Mouse (Mus musculus) neural tube, embryonic 11.5 days (tissue): ENCODE measurements at regions not wholly inside any gene's neighbourhood (a gene's known extent, or its start where the extent isn't known, plus 50 kb on each side); places are given as distances from the start of the nearest gene placed in this dataset.

Source experiments
- ATAC-seq: fragments of 200-750 bp; cut with Nextera tagmentation; 2 replicates; pipeline ENCODE4 v1.8.0; 2017; ENCODE audit warnings: moderate number of reproducible peaks, mild to moderate bottlenecking, moderate TSS enrichment, moderate library complexity; ENCODE audit not compliant: insufficient read depth, low FRiP score, low TSS enrichment
- DNase-seq: peaks from one replicate; pipeline ENCODE4 v3.0.0-alpha.2; 2015; ENCODE audit warnings: low spot score
- H3K27ac ChIP-seq: fragments of 300-500 bp; sonication (generic); 2 replicates; pipeline ENCODE4 v1.5.1; 2014; ENCODE audit warnings: low read depth, mild to moderate bottlenecking, low read length
- H3K27me3 ChIP-seq: fragments of 300-500 bp; sonication (generic); 2 replicates; pipeline ENCODE4 v1.6.1; 2014; ENCODE audit warnings: mild to moderate bottlenecking, low read length, mixed read lengths; ENCODE audit not compliant: control insufficient read depth, insufficient read depth
- H3K36me3 ChIP-seq: fragments of 300-500 bp; sonication (generic); 2 replicates; pipeline ENCODE4 v1.6.1; 2014; ENCODE audit warnings: mild to moderate bottlenecking, low read length, moderate library complexity, mixed read lengths; ENCODE audit not compliant: control insufficient read depth, insufficient read depth
- H3K4me1 ChIP-seq: fragments of 300-500 bp; sonication (generic); 2 replicates; pipeline ENCODE4 v1.6.1; 2014; ENCODE audit warnings: low read length, mixed read lengths; ENCODE audit not compliant: control insufficient read depth, insufficient read depth
- H3K4me2 ChIP-seq: fragments of 300-500 bp; sonication (generic); 2 replicates; pipeline ENCODE4 v1.6.1; 2014; ENCODE audit warnings: low read depth, mild to moderate bottlenecking, moderate library complexity
- H3K4me3 ChIP-seq: fragments of 300-500 bp; sonication (generic); 2 replicates; pipeline ENCODE4 v1.5.1; 2014; ENCODE audit warnings: low read depth, low read length
- H3K9ac ChIP-seq: fragments of 300-500 bp; sonication (generic); 2 replicates; pipeline ENCODE4 v1.6.1; 2014; ENCODE audit warnings: mild to moderate bottlenecking, low read length
- H3K9me3 ChIP-seq: fragments of 300-500 bp; sonication (generic); 2 replicates; pipeline ENCODE4 v1.6.1; 2016; ENCODE audit warnings: low read length; ENCODE audit not compliant: control insufficient read depth
- WGBS: fragments of 180-500 bp; shearing (Covaris S2); extraction: QIAGEN DNeasy Blood & Tissue Kit; methylation state at CpG from one replicate; pipeline ENCODE4 v1.1.7; 2014; 5-methylcytosine and 5-hydroxymethylcytosine counted together

DNA sequence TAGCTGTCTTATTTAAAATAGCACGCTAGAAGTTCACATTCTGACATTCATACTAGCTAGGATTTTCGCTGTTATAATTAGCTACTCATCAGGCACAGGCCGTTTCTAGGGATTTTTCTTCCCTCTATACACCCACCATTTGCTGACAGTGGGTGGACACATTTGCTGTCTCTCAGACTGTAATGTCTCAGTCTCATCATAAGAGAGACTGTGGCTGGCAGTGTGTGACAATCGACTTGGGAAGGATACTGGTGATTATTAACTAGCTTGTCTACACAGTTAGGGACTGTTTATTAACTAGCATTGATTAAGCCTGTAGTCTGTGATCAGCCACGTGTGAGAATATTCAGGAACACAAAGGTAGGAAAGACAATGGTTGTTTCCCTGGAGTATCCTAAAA is 208.0 kb upstream of the Btbd3 start:
- no peak overlapping the region for H3K4me2 ChIP-seq
- H3K36me3 ChIP-seq, result no peaks in the 10 kb centered on the region
- H3K27ac ChIP-seq, result no peak overlapping the region
- H3K27me3 ChIP-seq, result no peaks in the 10 kb centered on the region
- H3K9ac ChIP-seq, result no peak overlapping the region
- no peak for ATAC-seq
- 65% methylated on average over 5 of the region's 5 CpGs for WGBS
- no peaks in the 10 kb centered on the region for H3K4me1 ChIP-seq
- H3K4me3 ChIP-seq, result no peak overlapping the region
- DNase-seq, result no peak
- no peaks in the 10 kb centered on the region for H3K9me3 ChIP-seq

DNA sequence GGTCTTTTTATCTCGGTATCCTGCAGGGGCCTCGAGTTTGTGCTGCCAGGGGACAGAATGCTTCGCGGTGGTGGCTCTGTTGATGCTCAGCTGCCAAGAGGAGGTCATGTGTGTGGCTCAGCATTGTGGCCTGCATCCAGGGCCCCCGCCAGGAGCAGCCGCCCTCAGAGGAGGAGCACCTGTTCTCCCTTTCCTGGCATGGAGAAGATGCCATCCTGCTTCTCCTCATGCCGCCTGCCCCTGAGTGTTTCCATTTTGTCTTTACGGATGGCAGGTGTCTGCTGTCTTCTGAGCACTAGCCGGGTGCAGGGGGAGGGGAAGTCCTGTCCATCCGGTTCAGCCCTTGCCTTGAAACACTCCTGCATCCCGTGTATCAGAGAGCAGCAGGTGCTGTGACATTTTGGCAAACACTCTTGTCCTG is 208.6 kb upstream of the Btbd3 start:
- Histone ChIP-seq H3K27me3 (no peaks in the 10 kb centered on the region), H3K36me3 (no peaks in the 10 kb centered on the region), H3K9me3 (no peaks in the 10 kb centered on the region), H3K4me1 (no peaks in the 10 kb centered on the region), H3K4me3 (no peak overlapping the region), H3K27ac (no peak overlapping the region), H3K4me2 (no peak overlapping the region), H3K9ac (no peak overlapping the region)
- WGBS, result 63% methylated on average over 11 of the region's 11 CpGs
- DNase-seq (no peak), ATAC-seq (no peak)

DNA sequence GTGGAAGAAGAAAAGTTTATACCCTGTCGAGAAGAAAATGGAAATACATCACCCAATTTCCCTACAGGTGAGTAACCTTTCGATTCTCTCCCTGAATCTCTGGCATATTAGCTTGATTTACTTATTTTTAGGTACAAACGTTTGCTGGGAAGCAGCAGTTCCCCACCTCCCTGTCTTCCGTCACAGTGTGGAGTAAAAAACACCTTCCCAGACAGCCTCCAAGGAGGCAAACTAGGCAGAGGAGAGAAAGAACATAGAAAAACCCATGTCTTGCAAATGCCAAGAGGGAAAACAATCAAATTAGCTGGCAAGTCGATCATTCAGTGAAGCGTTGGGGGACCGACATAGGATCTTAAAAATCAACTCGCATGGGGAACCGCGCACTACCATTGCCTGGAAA is 209.0 kb upstream of the Btbd3 start:
- WGBS, result 75% methylated on average over 10 of the region's 10 CpGs

DNA sequence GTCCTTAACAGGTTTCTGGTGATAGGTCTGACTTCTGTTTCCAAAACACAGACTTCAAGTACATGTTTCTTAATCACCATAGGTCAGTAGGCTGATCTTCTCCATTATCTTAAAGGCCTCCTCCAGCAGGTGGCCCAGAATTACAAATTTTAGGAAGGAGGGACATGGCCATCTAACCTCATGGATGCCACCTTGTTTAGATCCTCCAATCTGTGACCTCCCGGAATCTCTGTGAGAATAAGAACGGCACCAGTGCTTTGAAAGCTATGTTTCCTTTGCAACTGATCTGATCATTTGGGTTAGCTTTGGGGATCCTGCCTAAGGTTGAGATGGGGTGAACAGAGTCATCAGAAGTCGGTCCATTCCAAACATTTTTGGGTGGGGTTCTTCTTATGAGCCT is 209.4 kb upstream of the Btbd3 start:
- Histone ChIP-seq H3K4me2 (no peak overlapping the region), H3K4me3 (no peak overlapping the region), H3K27ac (no peak overlapping the region), H3K4me1 (no peaks in the 10 kb centered on the region), H3K9me3 (no peaks in the 10 kb centered on the region), H3K36me3 (no peaks in the 10 kb centered on the region), H3K9ac (no peak overlapping the region), H3K27me3 (no peaks in the 10 kb centered on the region)
- 94% methylated on average over 3 of the region's 3 CpGs for WGBS
- no peak for ATAC-seq
- DNase-seq, result no peak

More for the DNA sequence above, 209.0 kb upstream of the Btbd3 start:
- Histone ChIP-seq H3K9ac (no peak overlapping the region), H3K27me3 (no peaks in the 10 kb centered on the region), H3K27ac (no peak overlapping the region), H3K4me1 (no peaks in the 10 kb centered on the region), H3K36me3 (no peaks in the 10 kb centered on the region), H3K9me3 (no peaks in the 10 kb centered on the region), H3K4me2 (no peak overlapping the region), H3K4me3 (no peak overlapping the region)
- no peak for ATAC-seq
- DNase-seq, result no peak

DNA sequence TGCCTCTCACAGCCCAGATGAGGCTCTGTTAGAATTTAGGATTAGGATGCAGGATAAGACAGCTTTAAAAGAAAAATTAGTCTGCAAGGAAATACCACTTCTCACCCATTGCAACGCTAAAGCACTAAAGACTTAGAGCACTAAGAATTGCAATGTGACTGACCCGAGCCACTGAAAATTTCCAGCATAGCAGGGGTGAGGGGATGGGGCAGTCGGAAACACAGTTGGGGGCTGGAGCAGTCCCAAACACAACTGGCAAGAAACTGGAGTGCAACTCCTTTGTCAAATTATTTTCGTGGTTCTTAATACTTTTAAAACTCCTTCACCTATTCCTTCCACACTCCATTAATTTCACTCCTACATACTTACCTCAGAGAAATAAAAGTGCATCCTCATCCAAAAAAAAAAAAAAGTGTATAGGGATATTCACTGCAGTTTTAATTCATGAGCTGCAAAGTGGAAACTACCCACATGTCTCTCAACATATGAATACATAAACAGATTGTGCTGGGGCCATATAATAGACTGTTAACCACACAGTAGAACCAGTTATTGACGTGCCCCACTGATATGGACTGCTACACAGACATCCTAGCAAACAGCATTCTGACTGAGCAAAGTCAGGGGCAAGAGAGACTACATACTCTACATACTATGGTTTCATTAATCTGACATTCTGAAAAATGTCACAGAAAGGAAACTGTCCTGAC is 210.3 kb upstream of the Btbd3 start:
- H3K9me3 ChIP-seq, result no peaks in the 10 kb centered on the region
- no peak overlapping the region for H3K4me3 ChIP-seq
- DNase-seq (no peak), ATAC-seq (no peak)
- H3K36me3 ChIP-seq, result no peaks in the 10 kb centered on the region
- WGBS, result 55% methylated on average over 5 of the region's 5 CpGs
- H3K9ac ChIP-seq, result no peak overlapping the region
- no peaks in the 10 kb centered on the region for H3K4me1 ChIP-seq
- H3K27me3 ChIP-seq, result no peaks in the 10 kb centered on the region
- no peak overlapping the region for H3K27ac ChIP-seq
- H3K4me2 ChIP-seq, result no peak overlapping the region

DNA sequence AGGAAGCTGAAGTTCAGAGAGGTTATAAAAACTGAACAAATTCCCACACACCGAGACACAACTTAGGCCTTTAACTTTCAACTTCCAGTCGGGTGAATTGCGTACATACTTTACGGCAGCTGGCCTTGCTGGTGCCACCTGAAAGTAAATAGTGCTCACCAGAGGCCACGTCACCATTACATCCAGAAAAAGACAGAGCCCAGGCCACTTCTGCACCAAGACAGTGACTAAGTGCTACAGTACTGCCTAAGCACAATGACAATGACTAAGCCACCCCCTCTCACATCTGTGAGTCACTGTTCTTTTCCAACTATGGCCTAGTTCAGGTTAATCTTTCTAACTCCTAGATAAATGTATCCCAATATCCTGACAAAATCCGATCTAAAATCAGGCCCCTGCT is 215.7 kb upstream of the Btbd3 start:
- ATAC-seq (no peak), DNase-seq (no peak)
- Histone ChIP-seq H3K4me1 (no peaks in the 10 kb centered on the region), H3K9ac (no peak overlapping the region), H3K27me3 (no peaks in the 10 kb centered on the region), H3K36me3 (no peaks in the 10 kb centered on the region), H3K27ac (no peak overlapping the region), H3K4me3 (no peak overlapping the region), H3K9me3 (no peaks in the 10 kb centered on the region), H3K4me2 (no peak overlapping the region)
- 83% methylated on average over 6 of the region's 6 CpGs for WGBS

DNA sequence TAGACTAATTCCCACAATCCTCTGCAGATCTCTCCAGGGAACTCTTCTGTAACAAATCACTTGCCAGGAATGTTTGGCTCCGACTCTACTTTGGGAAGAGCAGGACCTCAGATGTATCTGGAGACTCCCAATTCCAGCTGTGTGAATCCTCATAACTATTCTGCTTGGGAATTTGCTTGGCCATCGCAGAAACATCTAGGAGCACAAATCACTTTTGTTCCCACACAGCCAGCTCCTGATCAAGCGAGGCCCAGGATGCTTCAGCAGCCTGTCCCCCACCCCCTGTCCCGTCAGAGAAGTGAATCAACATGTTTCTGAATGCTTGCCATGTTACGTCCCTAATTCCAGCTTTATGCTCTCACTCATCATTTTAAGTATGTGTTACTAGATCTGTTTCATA is 216.1 kb upstream of the Btbd3 start:
- no peak overlapping the region for H3K4me2 ChIP-seq
- no peaks in the 10 kb centered on the region for H3K27me3 ChIP-seq
- H3K4me3 ChIP-seq, result no peak overlapping the region
- ATAC-seq (no peak), DNase-seq (no peak)
- WGBS, result 78% methylated on average over 5 of the region's 5 CpGs
- no peak overlapping the region for H3K9ac ChIP-seq
- no peaks in the 10 kb centered on the region for H3K9me3 ChIP-seq
- H3K4me1 ChIP-seq, result no peaks in the 10 kb centered on the region
- no peaks in the 10 kb centered on the region for H3K36me3 ChIP-seq
- H3K27ac ChIP-seq, result no peak overlapping the region

DNA sequence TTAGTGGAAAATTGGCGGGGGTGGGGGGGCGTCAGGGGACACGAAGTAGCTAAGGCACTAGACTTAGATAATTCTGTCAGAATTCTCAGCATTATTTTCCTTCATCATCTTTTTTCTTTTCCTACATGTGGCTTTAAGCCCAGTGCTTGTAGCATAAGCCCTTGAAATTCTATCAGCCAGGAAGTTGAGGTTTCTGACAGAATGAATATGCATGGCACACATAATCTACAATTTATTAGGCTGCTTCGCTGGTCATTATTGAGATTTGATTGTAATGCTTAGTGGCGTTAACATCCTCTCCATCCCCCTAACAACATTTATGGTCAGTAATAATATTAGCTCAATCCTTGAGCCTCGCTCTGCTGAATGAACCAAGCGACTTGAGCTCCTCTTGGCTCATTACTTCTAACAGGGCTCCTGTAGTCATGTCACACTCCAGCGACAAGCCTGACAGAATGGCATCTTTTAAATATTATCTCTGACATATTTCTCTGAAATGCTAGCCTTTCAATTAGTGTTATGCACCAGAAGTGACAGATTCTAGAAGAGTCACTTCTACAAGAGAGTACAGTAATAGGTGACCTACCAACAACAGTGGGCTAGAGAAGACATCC is 222.1 kb upstream of the Btbd3 start:
- H3K9ac ChIP-seq, result no peak overlapping the region
- H3K4me1 ChIP-seq, result no peaks in the 10 kb centered on the region
- WGBS, result 91% methylated on average over 8 of the region's 8 CpGs
- H3K4me3 ChIP-seq, result no peak overlapping the region
- H3K27ac ChIP-seq, result no peak overlapping the region
- no peaks in the 10 kb centered on the region for H3K36me3 ChIP-seq
- no peaks in the 10 kb centered on the region for H3K9me3 ChIP-seq
- DNase-seq (no peak), ATAC-seq (no peak)
- H3K4me2 ChIP-seq, result no peak overlapping the region
- no peaks in the 10 kb centered on the region for H3K27me3 ChIP-seq

DNA sequence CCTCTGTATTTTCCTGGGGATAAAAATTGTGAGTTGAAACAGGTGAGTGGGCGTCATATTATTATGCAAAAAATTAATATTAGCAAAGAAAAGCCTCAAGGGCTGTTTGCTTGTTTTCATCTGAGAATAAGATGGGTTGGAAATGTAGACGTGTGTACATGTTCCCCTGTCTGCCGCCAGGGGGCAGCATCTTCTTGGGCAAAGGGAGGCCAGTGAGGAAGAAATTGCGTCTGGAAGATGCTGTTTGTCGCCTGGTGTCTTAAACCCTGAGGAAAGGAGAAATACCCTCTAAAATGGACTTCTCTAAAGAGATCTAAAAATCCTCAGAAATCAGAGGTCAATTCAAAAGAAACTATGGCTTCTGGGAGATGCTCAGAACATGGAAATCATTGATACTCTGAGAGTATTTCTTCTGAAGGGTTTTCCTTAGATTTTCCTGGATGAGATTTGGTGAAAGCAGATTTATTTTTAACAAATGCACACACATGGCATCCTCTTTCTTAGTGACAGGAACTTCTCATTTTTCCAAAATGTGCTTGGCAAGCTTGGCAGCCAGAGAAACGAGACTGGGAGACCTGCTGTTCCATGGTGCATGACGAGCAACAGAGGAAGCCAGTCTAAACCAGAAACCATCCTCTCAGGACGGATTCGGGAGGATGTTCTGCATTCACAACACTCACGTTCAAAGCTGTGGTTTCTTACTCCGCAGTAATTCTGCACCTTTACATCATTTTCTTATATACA is 222.8 kb upstream of the Btbd3 start:
- H3K9me3 ChIP-seq, result no peaks in the 10 kb centered on the region
- WGBS, result 46% methylated on average over 11 of the region's 11 CpGs
- DNase-seq, result peak; percentile 73
- no peak overlapping the region for H3K4me2 ChIP-seq
- ATAC-seq, result peak; percentile 85
- no peak overlapping the region for H3K9ac ChIP-seq
- H3K4me3 ChIP-seq, result no peak overlapping the region
- no peaks in the 10 kb centered on the region for H3K4me1 ChIP-seq
- H3K27ac ChIP-seq, result no peak overlapping the region
- no peaks in the 10 kb centered on the region for H3K27me3 ChIP-seq
- H3K36me3 ChIP-seq, result no peaks in the 10 kb centered on the region
